Mouse (Mus musculus): ENCODE results near the gene Ntn1.
A peak's percentile ranks its signal among the peaks of the same experiment; 100 is the strongest.

The Ntn1 gene

DNA sequence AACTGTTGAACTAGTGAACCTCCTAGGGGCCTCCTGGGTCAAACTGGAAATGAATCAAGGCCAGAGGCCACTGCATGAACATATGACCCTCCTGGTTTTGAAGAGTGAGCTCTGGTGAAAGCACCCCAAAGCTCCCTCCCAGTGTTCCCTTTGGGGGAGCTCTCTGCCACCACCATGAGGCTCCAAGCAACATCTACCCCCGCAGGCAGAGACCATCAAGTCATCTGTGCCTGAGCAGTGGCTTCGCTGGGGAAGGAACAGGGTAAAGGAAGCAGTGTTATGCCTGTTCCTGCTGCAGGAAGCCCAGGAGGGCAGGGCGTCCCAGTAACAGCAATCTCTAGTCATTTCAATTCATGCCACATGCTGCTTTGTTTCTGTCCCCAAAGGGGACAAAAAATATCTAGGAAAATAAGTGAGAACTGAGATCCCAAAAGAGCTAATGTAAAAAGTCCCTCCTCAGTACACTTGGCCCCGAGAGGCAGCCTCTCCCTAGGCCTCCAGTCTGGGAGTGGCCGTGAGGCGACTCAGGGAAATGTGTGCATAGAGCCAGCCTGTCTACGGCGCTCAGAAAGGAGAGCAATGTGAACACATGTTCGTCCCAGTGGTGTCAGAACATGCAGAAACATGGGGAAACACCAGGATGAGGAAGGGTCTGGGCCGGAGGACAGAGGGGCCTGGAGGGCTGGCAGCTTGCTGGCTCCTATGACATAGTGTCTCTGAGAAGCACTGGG, 139.3 kb downstream of the Ntn1 start:
- DNase-seq: peak in 1 of 2 experiments; percentile 27

DNA sequence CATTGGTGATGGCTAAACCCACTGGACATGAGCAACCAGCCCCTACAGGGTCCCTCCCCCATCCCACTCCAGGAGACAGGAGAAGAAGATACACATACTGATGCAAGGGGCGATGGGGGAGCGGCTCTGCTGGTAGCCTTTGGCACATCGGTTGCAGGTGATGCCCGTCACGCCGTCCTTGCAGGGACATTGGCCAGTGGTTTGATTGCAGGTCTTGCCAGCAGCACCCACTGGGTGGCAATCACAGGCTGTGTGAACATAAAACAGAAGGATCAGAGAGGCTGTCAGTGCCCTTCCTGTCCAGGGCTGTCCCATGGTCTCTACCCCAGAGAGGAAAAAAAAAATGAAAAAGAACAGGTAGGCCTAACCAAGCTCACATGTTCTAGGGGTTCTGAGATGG, 140.2 kb downstream of the Ntn1 start:
- peak in 1 of 2 experiments; percentile 20 for DNase-seq

DNA sequence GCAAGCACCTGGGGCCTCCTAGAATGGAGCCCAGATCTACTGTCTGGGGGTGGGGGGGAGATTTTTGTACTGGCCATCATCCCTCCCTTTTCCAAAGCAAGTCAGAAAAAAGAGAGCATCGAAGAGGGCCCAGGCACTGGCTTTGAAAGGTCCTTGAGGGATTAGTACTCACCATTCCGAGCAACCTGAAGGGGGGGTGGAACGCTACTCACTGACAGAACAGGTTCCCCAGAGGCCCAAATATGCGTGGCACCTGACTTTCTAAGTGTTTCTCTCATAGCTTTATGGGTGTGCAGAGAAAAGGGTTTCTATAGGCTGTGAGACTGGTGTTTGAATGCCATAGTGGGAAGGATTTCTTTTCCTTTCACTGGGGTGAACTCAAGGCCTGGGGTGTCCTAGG, 142.1 kb downstream of the Ntn1 start:
- DNase-seq: no peak

DNA sequence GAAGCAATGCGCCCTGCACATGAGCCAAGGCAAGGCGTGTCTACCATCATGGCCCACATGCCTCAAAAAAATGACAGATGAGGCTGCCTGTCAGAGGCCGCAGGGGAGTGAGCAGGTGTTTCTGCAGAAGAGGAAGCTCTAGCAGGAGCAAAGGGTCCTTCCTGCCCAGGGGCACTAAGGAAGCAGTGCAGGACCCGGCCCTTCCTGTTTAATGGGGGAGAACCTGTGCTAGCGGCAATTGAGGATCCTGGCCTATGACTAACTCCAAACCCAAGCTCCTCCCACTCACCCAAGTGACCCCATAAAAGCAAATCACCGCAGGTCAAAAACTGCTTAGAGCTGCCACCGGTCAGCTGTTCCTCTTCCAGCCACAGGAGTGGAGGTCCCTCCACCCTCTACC, 147.1 kb downstream of the Ntn1 start:
- peak; percentile 22 to 42 for DNase-seq

DNA sequence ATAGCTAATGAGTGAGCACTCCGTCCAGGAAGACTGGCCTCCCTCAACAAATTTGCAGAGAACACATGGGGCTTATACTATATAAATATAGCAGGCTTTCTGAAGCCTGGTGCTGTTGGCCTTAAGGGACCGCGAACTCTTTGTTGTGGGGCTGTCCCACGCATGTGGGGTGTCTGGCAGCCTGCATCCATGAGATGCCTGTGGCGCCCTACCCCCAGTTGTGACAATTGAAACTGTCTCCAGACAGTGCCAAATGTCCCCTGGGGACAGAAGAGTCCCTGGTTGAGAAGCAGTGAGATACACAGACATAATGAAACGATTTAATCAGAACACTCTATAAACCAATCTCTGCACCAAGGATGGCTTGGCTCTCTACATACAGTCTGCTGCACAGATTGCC, 150.5 kb downstream of the Ntn1 start:
- no peak for DNase-seq

DNA sequence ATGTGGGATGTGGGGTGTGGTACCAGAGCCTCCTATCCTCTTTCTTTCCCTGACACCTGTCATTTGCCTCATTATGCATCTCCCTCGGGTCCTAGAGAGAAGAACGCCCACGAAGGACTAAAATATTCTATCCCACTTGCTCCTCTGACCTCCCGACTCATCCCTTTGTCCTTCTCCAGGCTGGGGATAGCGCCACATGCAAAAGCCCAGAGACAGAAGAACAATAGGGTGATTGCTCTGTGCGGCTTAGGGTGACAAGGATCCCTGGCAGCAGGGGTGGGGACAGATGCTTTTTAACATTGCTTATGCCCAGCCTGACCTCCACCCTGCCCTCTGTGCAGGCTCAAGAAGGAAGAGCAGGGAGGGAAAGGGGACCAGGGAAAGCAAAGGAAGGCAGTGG, 152.7 kb downstream of the Ntn1 start:
- DNase-seq: no peak

DNA sequence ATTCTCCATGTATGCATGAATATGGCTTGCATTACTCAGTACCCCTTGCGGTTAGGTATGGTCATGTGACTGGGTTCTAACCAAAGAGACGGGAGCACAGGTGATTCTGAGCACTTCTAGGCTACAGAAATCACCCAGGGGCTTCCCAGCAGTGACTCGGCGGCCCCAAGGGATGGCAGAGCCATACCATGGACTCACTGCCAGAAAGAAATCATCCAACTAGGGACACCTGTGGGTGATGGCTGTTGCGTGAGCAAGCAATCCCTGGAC, 155.7 kb downstream of the Ntn1 start:
- DNase-seq: no peak

DNA sequence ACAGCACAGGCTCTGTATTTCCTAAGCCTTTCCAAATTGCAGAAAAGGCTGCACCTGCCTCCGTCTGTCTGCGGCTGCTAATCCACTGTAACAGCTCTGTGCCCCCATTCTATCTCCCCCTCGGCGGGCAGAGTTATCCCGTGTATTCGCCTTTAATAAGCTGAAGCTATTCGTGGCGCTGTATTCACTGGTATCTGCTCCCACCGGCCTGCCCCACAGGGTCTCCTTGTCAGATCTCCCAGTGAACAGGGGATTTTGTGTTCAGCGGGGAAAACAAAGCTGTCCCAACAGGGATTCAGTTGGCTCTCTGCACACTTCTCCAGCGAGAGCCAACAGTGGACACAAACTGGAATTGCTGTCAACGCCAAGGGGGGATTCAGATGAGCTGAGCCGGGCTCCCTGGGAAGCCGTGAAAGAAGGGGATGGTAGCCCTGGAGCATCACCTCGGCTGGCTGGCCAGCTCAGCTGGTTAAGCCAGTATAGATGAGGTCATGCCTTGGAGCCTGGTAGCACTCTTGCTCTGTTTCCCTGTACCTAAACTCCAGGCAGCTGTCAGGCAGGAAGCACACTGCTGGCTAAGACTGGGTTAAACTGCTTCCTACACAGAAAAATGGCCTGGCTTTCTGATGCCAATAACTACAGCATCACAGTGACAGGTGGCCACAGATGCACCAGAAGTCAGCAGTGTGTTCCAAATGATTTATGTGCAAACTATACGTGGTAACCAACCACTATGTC, 156.2 kb downstream of the Ntn1 start:
- DNase-seq: no peak

DNA sequence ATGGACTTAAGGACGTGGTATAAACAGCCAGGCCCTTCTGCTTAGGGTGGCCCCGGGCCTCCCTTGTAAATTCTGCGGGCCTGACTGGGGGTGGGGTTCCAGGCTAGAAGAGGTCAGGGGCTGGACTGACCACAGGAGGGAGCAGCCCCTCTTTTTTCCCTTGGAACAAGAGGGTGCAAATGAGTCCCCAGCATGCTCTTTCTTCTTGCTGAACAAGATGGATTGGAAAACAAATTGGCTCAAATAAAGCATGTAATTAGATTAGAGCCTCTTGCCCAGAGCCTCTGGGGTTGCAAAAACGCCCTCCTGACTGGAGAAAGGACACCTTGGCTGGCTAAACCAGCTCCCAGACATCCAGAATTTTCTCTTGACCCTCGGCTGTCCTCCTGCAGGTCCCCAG, 160.9 kb downstream of the Ntn1 start:
- DNase-seq: no peak

DNA sequence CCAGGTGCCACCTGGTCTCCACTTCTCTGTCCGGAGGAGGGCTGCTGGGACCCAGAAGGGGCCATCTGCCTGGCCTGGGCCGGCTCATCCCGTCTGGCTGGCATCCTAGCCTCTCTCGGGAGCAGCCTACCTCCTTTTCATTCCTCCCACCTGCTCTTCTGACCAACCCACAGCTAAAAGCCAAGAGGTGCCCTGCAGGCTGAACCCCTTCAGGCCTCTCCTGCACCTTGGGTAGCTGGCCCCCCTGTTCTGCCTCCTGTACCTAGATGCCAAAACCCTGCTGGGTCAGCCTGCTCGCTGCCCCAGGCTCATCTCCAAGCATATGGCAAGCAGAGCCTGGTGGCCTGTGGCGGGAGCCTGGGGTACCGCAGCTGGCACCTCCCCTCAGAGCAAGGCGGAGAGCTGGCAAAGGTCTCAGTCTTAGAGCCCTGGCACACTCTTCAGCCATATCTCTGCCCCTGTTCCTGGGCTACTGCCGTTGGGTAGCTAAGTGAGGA, 167.1 kb downstream of the Ntn1 start:
- DNase-seq: no peak

DNA sequence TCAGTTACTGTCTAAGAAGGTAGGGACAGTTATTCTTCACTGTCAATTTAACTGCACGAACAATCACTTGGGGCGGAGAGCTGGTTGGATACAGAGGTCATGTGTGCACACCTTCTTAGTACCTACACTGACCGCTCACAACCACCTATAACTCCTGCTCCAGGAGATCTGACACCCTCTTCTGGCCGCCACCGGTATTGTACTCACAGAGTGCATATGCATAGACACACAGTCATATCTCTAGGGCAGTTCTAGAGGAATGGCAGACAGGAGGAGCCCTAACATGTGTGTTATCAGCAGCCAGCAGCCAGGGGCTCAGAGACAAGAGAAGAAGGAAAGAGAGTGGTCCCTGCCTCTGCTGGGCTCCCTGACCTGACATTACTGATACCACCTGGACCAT, 169.1 kb downstream of the Ntn1 start:
- DNase-seq: peak in 1 of 2 experiments; percentile 44

DNA sequence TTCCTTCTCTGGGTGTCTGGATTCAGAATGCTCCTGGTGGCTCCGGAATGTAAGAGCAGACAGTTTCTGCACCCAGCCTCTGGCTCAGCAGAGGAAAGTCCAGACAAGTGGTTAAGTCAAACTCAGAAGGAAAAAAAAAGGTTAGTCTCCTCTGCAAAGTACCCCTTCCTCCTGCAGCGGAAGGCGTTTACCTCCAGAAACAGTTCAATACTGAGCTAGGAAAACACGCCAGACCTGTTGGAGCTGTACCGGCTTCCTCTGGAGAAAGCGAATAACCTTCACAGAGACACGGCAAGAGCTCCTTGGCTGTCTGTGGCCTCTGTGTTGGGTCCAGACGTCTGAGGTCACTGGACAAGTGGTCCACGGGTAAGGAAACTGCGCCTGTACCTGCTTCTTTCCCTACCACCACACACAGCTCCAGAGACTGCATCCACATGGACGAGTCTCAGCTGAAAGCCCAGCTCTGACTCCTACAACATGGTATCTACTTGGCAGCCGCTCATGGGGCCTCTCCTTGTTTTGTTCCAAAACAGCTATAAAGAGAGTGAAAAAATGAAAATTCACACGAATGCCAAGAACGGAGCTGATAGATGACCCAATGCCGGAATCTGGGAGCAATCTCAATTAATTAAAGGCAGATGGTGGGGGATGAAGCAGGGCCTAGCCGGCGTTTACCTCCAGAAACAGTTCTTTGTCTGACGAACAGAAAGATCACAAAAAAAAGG, 171.5 kb downstream of the Ntn1 start:
- no peak for DNase-seq

DNA sequence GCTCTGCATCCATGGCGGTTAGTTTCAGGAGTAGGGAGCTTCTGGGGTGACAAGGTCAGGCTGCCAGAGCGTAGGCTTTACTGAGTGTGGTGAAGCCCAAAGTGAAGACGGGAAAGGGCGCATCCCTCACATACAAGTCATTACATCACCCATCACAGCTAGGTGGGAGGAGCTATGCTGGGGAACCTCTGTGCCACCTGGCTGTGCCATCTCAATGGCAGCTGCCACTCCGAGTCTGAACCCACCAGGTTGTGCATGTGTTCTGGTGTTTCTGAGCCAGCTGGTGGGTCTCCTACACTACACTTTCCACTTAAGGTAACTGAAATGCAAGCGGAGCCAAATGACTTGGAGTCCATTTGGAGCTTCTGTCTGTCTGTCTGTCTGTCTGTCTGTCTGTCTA, 172.8 kb downstream of the Ntn1 start:
- no peak for DNase-seq

DNA sequence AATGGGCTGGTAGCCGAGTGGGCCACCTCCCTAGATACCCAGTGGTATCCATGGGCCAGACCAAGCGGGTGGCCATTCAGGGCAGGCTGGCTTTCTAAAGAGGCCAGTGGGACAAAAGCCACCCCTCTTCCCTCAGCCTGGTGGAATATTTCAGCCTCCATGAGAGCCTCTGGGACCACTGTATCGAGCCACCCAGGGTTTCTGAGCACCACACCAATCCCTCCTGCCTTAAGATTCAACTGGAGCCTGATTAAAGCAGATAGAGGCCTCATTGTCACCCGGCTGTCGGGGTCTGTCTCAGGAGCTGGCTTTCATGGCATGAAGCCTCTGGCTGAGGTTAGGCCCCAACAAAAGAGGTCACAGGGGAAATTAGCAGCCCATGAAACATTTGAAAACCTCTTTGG, 174.0 kb downstream of the Ntn1 start:
- no peak for DNase-seq

DNA sequence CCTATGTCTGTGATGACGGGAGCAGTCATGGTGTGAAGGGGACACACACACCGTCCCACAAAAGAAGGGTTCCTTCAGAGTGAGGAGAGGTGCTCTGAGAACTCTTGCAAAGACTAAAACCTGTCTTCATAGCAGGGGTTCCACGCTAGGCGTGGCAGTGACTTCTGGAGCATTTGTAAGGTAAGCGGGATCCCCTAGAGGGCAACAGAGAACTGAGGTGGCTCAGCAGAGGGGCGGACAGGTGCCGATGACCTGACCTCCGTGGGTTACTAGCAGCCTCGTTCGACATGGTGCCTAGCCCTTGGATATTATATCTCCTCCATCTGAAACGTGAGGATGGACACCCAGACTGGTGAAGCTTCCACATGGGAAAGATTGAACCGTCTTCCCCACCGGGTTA, 177.5 kb downstream of the Ntn1 start:
- no peak for DNase-seq

DNA sequence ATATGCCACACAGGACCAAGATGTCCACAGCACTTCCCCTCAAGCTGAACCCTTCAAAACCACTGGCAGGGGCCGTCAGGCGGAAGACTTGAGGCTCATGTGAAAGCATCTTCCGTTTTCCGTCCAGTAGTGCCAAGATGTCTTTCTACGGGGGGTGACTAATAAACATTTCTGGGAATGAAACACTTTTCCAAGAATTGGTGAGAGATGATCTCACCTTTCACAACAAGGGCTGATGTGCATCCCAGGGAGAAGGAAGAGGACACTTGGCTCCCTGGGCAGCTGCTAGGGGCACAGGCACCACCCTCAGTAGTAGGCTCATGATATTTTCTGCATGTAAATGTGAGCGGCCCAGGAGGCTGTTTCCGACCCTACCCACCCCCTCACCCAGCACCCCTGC, 178.4 kb downstream of the Ntn1 start:
- no peak for DNase-seq

DNA sequence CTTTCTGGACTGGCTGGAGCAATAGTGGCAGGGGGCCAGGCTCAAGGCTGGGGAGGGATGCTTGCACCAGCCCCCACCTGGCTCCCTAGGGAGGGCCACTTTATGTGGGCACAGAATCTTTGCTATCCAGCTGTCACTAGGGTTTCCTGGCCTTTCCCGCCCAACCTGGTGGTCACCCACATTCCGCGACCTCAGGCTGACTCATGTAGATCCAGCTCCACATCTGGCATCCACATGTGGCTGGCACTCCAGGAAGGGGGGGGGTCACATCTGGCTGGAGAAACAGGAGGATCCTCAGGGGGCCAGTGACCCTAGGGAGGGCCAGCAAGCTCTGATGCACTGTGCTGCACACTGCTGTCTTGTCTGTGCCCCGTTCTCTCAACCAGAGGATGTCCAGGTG, 179.9 kb downstream of the Ntn1 start:
- no peak for DNase-seq

DNA sequence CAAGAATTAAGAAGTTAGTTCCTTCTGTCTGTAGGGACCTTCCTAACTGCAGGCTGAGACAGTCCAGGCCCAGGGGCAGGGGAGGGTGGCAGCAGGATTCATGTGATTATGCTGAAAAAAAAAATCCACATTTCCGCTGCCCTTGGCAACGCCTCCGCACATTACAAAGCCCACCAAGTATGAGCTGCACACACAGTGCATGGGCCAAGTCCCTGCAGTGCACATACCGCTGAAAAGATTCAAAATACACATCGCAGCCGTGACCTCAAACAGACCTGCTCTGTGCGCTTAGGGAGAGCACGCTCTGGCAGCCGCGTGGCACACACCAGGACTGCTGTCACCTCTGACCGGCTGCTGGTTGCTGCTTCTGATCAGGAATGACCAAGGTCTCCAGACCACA, 184.6 kb downstream of the Ntn1 start:
- no peak for DNase-seq

DNA sequence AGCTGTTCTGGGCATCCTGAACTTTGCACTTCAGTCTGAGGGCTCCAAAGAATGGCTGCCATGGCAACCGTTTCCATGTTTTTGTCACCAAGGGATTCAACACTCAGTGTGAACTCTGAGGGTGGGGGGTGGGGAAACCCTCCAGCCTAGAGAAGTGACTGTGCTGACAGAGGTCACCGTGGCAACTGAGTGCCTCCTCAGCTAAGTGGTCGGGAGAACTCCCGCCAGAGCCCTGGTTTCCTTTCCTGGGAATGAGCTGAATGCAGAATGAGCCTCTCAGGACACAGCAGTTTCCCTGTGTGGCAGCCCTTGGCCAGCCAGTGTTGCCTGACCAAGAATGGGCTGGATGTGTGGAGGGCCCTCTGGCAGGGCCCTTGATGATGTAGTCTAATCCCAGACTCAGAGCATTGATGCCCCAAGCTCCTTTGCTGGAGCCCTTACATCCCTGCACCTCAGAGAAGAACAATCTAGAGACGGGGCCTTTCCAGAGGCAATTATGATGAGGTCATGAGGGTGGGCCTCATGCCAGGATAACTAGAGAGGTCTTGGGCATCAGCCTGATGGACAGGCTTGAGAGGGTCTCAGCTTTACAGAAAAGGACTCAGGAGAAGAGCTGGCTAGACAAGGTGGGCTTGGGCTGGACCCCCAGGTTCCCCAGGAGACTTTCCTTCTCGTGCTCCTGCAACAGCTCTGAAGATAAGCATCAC, 185.3 kb downstream of the Ntn1 start:
- peak; percentile 69 to 76 for DNase-seq

DNA sequence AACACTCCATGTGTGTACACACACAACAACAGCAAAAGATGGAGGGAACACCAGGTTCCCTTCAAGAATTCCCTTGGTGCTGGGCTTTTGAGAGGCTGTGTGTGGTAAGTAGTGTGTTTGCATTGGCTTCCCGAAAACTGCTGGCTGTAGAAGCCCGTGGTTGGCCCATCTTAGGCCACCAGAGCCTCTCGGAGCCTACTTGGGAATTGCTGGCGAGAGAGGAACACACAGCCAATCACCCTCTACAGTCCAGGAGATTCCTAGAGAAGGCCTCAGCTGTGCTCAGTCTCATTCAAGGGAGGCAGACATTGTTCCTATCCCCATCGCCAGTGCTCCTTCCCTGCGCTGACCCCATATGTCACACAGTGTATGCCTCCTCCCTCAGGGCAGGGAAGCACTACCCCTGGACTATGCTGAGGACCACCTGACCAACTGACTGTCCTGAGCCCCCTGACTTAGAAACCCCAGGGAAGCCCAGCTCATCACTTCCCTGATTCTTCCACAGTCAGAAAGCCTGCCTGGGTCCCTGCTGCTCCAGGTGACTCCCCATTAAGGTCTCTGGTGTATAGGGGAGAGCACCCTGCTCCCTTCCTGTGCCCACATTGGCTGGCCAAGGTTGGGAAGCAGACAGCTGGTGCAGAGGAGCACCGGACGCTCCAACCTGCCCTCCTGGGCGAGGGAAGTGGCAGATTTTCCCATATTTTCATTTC, 186.0 kb downstream of the Ntn1 start:
- no peak for DNase-seq

DNA sequence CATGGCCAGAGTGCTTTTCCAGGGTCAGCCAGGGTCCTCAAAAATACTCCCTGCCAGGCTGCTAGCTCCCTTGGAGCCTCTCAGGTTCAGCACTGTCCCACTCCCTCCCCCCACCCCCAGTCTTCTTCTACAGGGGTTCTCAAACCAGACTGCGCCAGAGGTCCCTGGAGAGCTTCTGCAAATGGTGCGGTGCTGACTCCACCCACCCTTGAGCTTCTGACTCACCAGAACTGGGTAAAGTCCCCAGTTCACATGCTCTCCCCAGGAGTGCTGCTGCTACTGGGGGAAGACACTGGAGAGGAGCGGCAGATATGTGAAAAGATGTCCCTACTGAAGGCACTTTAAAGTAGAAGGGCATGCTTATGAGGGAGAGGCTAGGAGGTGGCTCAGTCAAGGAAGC, 186.7 kb downstream of the Ntn1 start:
- peak; percentile 53 to 62 for DNase-seq

DNA sequence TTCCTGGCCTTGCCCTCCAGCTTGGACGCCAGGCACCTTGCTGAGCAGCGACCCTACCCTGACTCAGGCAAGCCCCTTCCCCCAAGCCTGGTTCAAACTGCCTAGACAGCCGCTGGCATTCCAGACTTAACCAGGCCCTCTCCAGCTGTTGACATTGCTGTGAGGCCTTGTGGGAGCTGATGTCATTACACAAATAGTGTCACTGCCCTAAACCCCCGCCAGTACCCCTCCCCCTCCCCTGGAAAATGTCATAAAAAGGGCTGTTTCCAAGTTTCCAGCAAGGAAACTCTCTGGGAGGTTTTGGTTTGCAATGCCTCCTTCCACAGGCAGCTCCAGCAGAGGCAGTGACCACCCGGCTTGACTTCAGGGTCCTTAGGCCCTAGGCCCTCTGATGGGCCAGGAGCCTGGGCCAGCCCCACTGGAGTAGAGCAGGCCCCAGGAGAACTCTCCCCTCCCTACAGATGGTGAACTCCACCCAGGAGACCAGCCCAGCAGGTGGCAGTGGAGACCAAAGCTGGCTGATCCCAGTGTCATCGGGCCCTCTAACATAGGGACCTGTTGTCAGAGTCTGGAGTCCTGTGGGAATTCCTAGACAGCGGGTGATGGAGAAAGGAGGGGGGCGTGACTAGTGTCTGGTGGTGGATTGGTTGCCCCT, 188.6 kb downstream of the Ntn1 start:
- DNase-seq: peak; percentile 52 to 81

All from kidney, postnatal 36 days (tissue).